Mouse (Mus musculus): ENCODE measurements at regions not wholly inside any gene's neighbourhood (a gene's known extent, or its start where the extent isn't known, plus 50 kb on each side); places are given as distances from the start of the nearest gene placed in this dataset.

DNA sequence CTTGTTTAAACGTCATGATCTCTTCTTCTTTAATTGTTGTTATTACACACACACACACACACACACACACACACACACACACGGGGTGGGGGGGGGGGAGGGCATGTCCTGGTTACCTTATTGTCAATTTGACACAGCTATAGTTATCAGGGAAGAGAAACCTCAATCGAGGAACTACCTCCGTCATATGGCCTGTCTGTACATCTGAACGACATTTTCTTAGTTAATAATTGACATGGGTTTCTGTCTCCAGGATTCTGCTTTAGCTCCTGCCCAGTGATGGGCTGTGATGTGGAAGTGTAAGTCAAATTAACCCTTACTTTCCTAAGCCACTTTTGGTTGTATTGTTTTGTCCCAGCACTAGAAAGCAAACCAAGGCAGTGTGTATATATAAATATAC, 220.0 kb upstream of the Dkk2 start:
- TF ChIP-seq GATA1 (IDR thresholded peaks at IDR 0.05; ENCODE audit: borderline replicate concordance, low read length) (no peak), CTCF (IDR thresholded peaks at IDR 0.05; ENCODE audit: low read depth, low read length) (no peak), GATA2 (IDR thresholded peaks at IDR 0.05; ENCODE audit: borderline replicate concordance, low read depth, low read length) (no peak), TAL1 (conservative IDR thresholded peaks at IDR 0.05; ENCODE audit: low read depth, low read length) (no peak)

Data from G1E (cell line).